ENCODE assay signal across 14 mouse cellular contexts in genomic region chr12:112585924-112586538, GRCm38 (mm10). TPM values are rescaled to one million over a fixed set of nuclear protein-coding genes. Genes with fewer than 3 reads are reported as not detected.
A peak's percentile ranks its signal among the peaks of the same experiment; 100 is the strongest.
DNase-seq lines count a peak whose midpoint lies in the region; ATAC-seq and TF ChIP-seq lines count a peak whose summit lies in the region.
"Had no signal": no experiment of that assay in that cellular context is flagged by ENCODE, and none has a peak within 500 bp of the region (broad histone marks: within the 10 kb centered on the region; RNA-seq: fewer than 3 reads in every experiment).

No protein-coding gene starts in this region.

- H3K4me1 ChIP-seq in intestine, postnatal 0 days (replicated peaks; ENCODE audit: control insufficient read depth, insufficient read depth, low read length), result peaks cover 18% of the 10 kb centered on the region
- peaks cover 41% of the 10 kb centered on the region for H3K4me1 ChIP-seq in olfactory bulb, adult 2 months (ENCODE audit: control insufficient read depth, insufficient read depth, low read length)

- DNase-seq in frontal cortex, postnatal 36 days (ENCODE audit: low spot score in 2 of 2), result peak; percentile 57 to 64
- no peak for DNase-seq in frontal cortex, postnatal 14 days (ENCODE audit: low spot score in 2 of 2)
- peak; percentile 80 for DNase-seq in right cerebral cortex, adult 18-20 months
- no peak for DNase-seq in right cerebral cortex, postnatal 14 days
- DNase-seq in urinary bladder, postnatal 25 days (ENCODE audit: low spot score), result no peak
- no peak for DNase-seq in Muller cell, postnatal 12 days (ENCODE audit: inconsistent ontology term)
- DNase-seq: heart, adult 11 months; spleen, adult 18-20 months had no signal

- TF ChIP-seq CTCF in intestine, postnatal 0 days (IDR thresholded peaks at IDR 0.05; ENCODE audit: low read depth), result peak; percentile 60
- no peak for TF ChIP-seq CTCF in olfactory bulb, adult 2 months (IDR thresholded peaks at IDR 0.05; ENCODE audit: insufficient read depth, low read depth, low read length)

- H3K4me2 ChIP-seq in intestine, postnatal 0 days (replicated peaks; ENCODE audit: low read depth), result no peak overlapping the region
- H3K4me2 ChIP-seq: kidney, embryonic 15.5 days; limb, embryonic 15.5 days; midbrain, embryonic 12.5 days had no signal

- H3K9ac ChIP-seq in intestine, postnatal 0 days (ENCODE audit: low read depth, low read length), result no peak overlapping the region
- H3K9ac ChIP-seq: kidney, embryonic 15.5 days; limb, embryonic 15.5 days; midbrain, embryonic 12.5 days had no signal

- whole genome bisulfite sequencing in intestine, postnatal 0 days, result 70% methylated on average over 7 of the region's 7 CpGs
- WGBS in olfactory bulb, adult 2 months, result 59% methylated on average over 7 of the region's 7 CpGs

- ATAC-seq in intestine, postnatal 0 days, result peak; percentile 46; the same call in 1 of the 2 replicates

- H3K27ac ChIP-seq in intestine, postnatal 0 days (ENCODE audit: low read depth, low read length), result no peak overlapping the region
- H3K27ac ChIP-seq in olfactory bulb, adult 2 months (ENCODE audit: insufficient read depth, low read depth, low read length), result peak overlapping the region; percentile 68
- H3K27ac ChIP-seq: forebrain, embryonic 10.5 days; kidney, embryonic 15.5 days; limb, embryonic 15.5 days; midbrain, embryonic 12.5 days had no signal

- no peak overlapping the region for H3K4me3 ChIP-seq in intestine, postnatal 0 days (ENCODE audit: low read depth, low read length)
- no peak overlapping the region for H3K4me3 ChIP-seq in olfactory bulb, adult 2 months (ENCODE audit: insufficient read depth, low read depth, low read length)
- H3K4me3 ChIP-seq: forebrain, embryonic 10.5 days; kidney, embryonic 15.5 days; limb, embryonic 15.5 days; midbrain, embryonic 12.5 days had no signal

- no peaks in the 10 kb centered on the region for H3K9me3 ChIP-seq in intestine, postnatal 0 days (ENCODE audit: control insufficient read depth)
- H3K9me3 ChIP-seq: forebrain, embryonic 10.5 days; kidney, embryonic 15.5 days; limb, embryonic 15.5 days; midbrain, embryonic 12.5 days had no signal

- H3K36me3 ChIP-seq in intestine, postnatal 0 days (ENCODE audit: control insufficient read depth, insufficient read depth), result no peaks in the 10 kb centered on the region
- H3K36me3 ChIP-seq: forebrain, embryonic 10.5 days; kidney, embryonic 15.5 days; limb, embryonic 15.5 days; midbrain, embryonic 12.5 days had no signal

- TF ChIP-seq POLR2A in olfactory bulb, adult 2 months (IDR thresholded peaks at IDR 0.05; ENCODE audit: insufficient read depth, low read depth, low read length), result no peak

- peaks cover 8% of the 10 kb centered on the region; the same call in 1 of the 2 replicates for H3K27me3 ChIP-seq in intestine, postnatal 0 days (replicated peaks; ENCODE audit: control insufficient read depth, insufficient read depth, low read length)

RNA-seq across cellular contexts. Expression of gene Inf2, which starts 2.6 kb away (rescaled TPM):
- polyA plus RNA-seq in intestine, postnatal 0 days (2015; fragmentation: Nextera tagmentation; extraction: Ambion mirVana), result 0.70 and 1.1 TPM in 2 replicates
- not detected in 2 replicates for polyA plus RNA-seq in olfactory bulb, adult 2 months (2012; ENCODE audit: insufficient read depth, insufficient read length, low replicate concordance, missing spikeins)

RNA-seq across cellular contexts. Expression of gene Adssl1, which starts 33.8 kb away (rescaled TPM):
- polyA plus RNA-seq in intestine, postnatal 0 days (2015; fragmentation: Nextera tagmentation; extraction: Ambion mirVana), result 0.57 and 0.67 TPM in 2 replicates
- polyA plus RNA-seq in olfactory bulb, adult 2 months (2012; ENCODE audit: insufficient read depth, insufficient read length, low replicate concordance, missing spikeins), result not detected in 2 replicates

RNA-seq across cellular contexts. Expression of gene Siva1, which starts 58.4 kb away (rescaled TPM):
- 52.6 and 54.5 TPM in 2 replicates for polyA plus RNA-seq in intestine, postnatal 0 days (2015; fragmentation: Nextera tagmentation; extraction: Ambion mirVana)
- polyA plus RNA-seq in olfactory bulb, adult 2 months (2012; ENCODE audit: insufficient read depth, insufficient read length, low replicate concordance, missing spikeins), result not detected in 2 replicates

Comparison
In these comparisons a context has a peak if more than half of its experiments do, and no peak if none do; other contexts are left out.
1. DNase-seq: peak in frontal cortex, postnatal 36 days (2 of 2) and right cerebral cortex, adult 18-20 months (single experiment); none in frontal cortex, postnatal 14 days (0 of 2), right cerebral cortex, postnatal 14 days (single experiment), urinary bladder, postnatal 25 days (single experiment) and Muller cell, postnatal 12 days (single experiment).
2. RNA of gene Siva1, which starts 58.4 kb away (polyA plus RNA-seq): 52.6 to 54.5 TPM in intestine, postnatal 0 days; not detected in olfactory bulb, adult 2 months; every median in the first group is over 10 times any median in the second.